Mouse (Mus musculus): ENCODE measurements around the gene Rtn4r.

GRCm38 (mm10) chr16:18103808-18104207 lies 23.6 kb upstream of the Rtn4r start:
- TF ChIP-seq CTCF (IDR thresholded peaks at IDR 0.05; ENCODE audit: insufficient read depth, low read depth, low read length) (no peak), POLR2A (IDR thresholded peaks at IDR 0.05; ENCODE audit: insufficient read depth, low read depth, low read length) (no peak)
